Mouse (Mus musculus) heart, embryonic 15.5 days (tissue): ENCODE measurements around the gene Pfn1. TPM values are rescaled to one million over a fixed set of nuclear protein-coding genes. Genes with fewer than 3 reads are reported as not detected.

Experiments
- ATAC-seq: fragments of 200-750 bp; cut with Nextera tagmentation; replicated peaks from 2 replicates; pipeline ENCODE4 v1.8.0; 2017; ENCODE audit warnings: low read depth, moderate TSS enrichment; ENCODE audit not compliant: insufficient number of reproducible peaks, insufficient read depth, low FRiP score
- H3K27ac ChIP-seq: fragments of 300-500 bp; sonication (generic); 2 replicates; pipeline ENCODE4 v1.5.1; 2015; ENCODE audit warnings: mild to moderate bottlenecking, inconsistent platforms
- H3K27me3 ChIP-seq: fragments of 300-500 bp; sonication (generic); 2 replicates; pipeline ENCODE4 v1.6.1; 2015; ENCODE audit warnings: inconsistent platforms
- H3K36me3 ChIP-seq: fragments of 300-500 bp; sonication (generic); 2 replicates; pipeline ENCODE4 v1.6.1; 2015; ENCODE audit warnings: mild to moderate bottlenecking, inconsistent platforms
- H3K4me1 ChIP-seq: fragments of 300-500 bp; sonication (generic); replicated peaks from 2 replicates; pipeline ENCODE4 v1.6.1; 2015; ENCODE audit warnings: inconsistent platforms
- H3K4me2 ChIP-seq: fragments of 300-500 bp; sonication (generic); 2 replicates; pipeline ENCODE4 v1.6.1; 2015; ENCODE audit warnings: inconsistent platforms, mild to moderate bottlenecking, moderate library complexity
- H3K4me3 ChIP-seq: fragments of 300-500 bp; sonication (generic); 2 replicates; pipeline ENCODE4 v1.5.1; 2015; ENCODE audit warnings: mild to moderate bottlenecking, inconsistent platforms
- H3K9ac ChIP-seq: fragments of 300-500 bp; sonication (generic); 2 replicates; pipeline ENCODE4 v1.6.1; 2015; ENCODE audit warnings: mild to moderate bottlenecking, inconsistent platforms
- H3K9me3 ChIP-seq: fragments of 300-500 bp; sonication (generic); replicated peaks from 2 replicates; pipeline ENCODE4 v1.6.1; 2016; ENCODE audit warnings: inconsistent platforms
- WGBS: fragments of 180-500 bp; shearing (Covaris S2); methylation state at CpG from one replicate; pipeline ENCODE4 v1.1.7; 2015; ENCODE audit warnings: mixed read lengths; 5-methylcytosine and 5-hydroxymethylcytosine counted together
- polyA plus RNA-seq: library from polyadenylated mRNA; unstranded; fragments of >200 nt; fragmentation: Nextera tagmentation; extraction: Ambion mirVana; gene quantifications from 2 replicates; pipeline ENCODE4 v1.2.1, GENCODE M21; 2015

The Pfn1 gene
- polyA plus RNA-seq, 1 experiment from 2014 or later: 1,318 TPM

DNA sequence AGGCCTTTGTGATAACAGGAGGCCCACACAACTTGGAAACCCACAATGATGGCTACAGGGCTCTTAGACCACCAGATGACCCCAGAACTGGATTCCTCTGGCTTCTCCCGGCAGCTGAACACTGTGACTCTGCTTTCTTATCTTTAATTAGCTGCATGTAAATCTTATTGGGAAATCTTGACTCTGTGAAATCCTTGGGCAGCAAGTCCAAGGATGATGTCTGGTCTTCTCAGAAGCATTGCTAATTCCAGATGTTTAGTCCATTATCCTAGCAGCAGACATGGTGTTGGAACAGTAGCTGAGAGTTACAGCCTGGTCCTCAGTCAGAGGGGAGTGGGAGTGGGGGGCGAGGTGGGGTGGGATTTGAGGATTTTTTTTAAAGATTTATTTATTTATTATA is 26.0 kb downstream of the Pfn1 start:
- Histone ChIP-seq H3K9ac (no peak overlapping the region), H3K4me3 (no peak overlapping the region), H3K4me2 (no peak overlapping the region), H3K27me3 (no peaks in the 10 kb centered on the region), H3K36me3 (no peaks in the 10 kb centered on the region), H3K9me3 (no peaks in the 10 kb centered on the region), H3K4me1 (no peaks in the 10 kb centered on the region), H3K27ac (no peak overlapping the region)
- ATAC-seq: no peak
- WGBS: 55% methylated on average over 2 of the region's 2 CpGs

DNA sequence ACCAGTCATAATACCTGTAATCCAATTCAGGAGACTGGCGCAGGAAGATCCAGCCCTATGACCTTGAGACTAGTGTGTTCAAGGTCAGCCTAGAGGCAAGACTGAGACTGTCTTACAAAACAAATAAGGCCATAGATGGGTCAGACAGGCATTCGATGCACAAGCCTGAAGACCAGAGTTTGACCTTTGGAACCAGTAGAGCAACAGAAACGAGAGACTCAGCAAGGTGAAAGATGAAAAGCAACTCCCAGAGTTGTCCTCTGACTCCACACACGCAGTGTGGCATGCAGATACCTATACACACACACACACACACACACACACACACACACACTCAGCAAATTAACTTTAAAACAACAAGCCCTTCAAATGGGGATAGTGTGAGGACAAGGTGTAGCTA is 27.6 kb downstream of the Pfn1 start:
- WGBS: 70% methylated on average over 4 of the region's 4 CpGs
- Histone ChIP-seq H3K4me3 (no peak overlapping the region), H3K4me2 (no peak overlapping the region), H3K9ac (no peak overlapping the region), H3K27me3 (no peaks in the 10 kb centered on the region), H3K9me3 (no peaks in the 10 kb centered on the region), H3K27ac (no peak overlapping the region), H3K4me1 (peaks cover 3% of the 10 kb centered on the region; the same call in 1 of the 2 replicates), H3K36me3 (no peaks in the 10 kb centered on the region)
- no peak for ATAC-seq

DNA sequence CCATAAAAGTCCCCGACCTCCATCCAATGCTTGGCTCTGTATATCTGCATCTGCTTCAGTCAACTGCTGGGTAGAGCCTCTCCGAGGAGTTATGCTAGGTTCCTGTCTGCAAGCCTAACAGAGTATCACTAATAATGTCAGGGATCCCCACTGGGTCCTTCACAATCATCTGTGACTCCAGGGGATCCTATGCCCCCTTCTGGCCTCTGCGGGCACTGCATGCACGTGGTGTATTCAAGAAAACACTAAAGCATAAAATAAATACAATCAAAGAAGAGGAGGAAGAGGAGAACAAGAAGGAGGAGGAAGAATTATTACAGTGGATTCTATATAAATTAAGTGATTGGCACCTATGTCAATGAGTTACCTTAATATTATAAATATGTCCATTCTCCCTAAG is 29.0 kb downstream of the Pfn1 start:
- Histone ChIP-seq H3K9ac (no peak overlapping the region), H3K9me3 (no peaks in the 10 kb centered on the region), H3K27me3 (no peaks in the 10 kb centered on the region), H3K4me2 (no peak overlapping the region), H3K4me3 (no peak overlapping the region), H3K36me3 (no peaks in the 10 kb centered on the region), H3K4me1 (peaks cover 5% of the 10 kb centered on the region; the same call in 1 of the 2 replicates), H3K27ac (no peak overlapping the region)
- no peak for ATAC-seq
- 53% methylated on average over 4 of the region's 4 CpGs for WGBS

DNA sequence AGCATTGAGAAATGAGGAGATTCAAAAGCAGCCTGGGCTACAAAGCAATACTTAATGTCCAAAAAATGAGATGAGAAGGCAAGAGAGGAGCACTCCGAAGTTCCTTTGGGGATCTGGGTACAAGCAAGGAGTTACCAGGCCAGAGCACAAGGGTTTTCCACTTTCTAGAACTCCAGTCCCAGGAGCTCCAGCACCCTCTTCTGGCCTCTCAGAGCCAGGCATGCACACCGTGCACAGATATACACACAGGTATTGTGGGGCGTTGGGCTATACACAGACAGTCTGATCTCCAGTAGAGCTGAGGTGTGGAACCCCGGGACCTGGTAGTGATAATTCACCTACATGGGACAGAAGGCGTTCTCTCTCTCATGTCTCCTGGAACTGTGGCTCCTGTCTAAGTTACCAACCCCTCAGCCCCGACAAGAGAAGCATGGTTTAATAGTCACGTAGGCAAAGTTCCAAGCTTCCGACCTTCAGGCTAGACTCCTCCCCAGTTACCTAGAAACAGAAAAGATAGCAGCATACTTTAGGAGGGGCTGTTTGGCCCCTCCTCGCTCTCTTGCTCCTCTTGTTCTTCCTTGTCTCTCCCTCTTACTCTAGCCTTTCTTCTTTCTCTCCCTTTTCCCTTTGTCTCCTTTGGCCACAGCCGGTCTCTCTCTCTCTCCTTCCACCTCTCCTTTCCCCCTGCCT is 31.2 kb downstream of the Pfn1 start:
- Histone ChIP-seq H3K36me3 (no peaks in the 10 kb centered on the region), H3K4me3 (no peak overlapping the region), H3K4me2 (no peak overlapping the region), H3K9me3 (no peaks in the 10 kb centered on the region), H3K4me1 (peaks cover 5% of the 10 kb centered on the region; the same call in 1 of the 2 replicates), H3K27me3 (no peaks in the 10 kb centered on the region), H3K27ac (no peak overlapping the region), H3K9ac (no peak overlapping the region)
- WGBS: 63% methylated on average over 10 of the region's 10 CpGs
- ATAC-seq: no peak

DNA sequence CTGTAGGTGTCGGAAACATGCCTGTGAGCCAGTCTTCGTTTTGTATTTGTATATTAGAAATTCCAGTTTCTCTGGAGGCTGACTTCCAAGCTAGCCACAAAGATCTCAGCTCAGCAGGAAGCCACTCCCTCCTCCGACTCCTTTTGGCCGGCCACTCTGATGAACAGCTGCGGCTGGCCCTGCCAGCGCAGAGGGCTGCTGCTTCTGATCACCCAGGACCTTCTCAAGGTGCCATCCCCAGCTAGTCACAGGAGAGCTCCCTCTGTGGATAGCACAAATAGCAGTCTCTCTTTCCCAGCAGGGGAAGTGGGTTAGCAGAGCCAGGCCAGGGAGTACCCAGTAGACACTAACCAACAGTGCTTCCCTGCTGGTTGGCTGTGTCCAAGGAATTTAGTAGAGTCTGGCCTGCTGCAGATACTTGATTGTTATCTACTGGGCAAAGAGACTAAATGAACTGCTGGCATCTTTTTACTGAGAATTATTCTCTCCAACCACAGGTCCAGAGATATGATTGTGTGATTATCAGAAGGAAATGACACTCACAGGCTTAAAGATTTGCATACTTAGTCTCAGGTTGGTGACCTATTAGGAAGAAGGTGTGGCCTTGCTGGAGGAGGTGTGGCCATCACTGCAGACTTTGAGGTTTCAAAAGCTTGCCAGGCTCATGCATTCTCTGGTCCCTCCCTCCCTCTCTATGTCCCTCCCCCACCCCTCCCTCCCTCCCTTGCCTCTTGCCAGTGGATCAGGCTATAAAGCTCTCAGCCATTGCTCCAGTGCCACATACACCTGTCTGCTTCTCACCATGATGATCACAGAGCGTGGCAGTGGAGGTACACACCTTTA is 32.3 kb downstream of the Pfn1 start:
- WGBS: 39% methylated on average over 7 of the region's 7 CpGs

DNA sequence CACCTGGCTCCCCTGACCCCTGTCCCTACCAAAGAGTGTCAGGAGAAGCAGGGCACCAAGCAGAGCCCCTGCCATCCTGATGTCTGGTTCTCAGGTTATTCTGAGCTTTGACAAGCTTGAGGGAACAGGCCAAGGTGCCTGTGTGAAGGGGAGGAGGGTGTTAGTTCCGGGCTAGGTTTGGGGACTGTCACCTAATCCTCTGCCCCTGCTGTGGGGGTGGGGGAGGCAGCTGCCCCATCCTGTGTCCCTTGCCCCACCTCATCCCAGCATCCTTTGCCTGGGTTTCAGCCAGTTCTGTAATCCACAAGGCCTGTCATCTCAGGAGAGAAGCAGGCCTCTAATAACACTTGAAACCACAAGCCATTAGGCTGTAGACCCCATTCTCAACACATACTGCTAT is 35.3 kb downstream of the Pfn1 start, which contains the start of gene Chrne:
Gene Chrne, minus strand, starts transcription at position 116 of the 400 bp plus-strand sequence.
- H3K9ac ChIP-seq: no peak within 1 kb of the TSS
- H3K4me2 ChIP-seq: no peak within 1 kb of the TSS
- no peaks in the 10 kb centered on the region for H3K9me3 ChIP-seq
- H3K27me3 ChIP-seq: peaks cover 6% of the 10 kb centered on the region
- H3K4me3 ChIP-seq: no peak within 1 kb of the TSS
- H3K4me1 ChIP-seq: peaks cover 21% of the 10 kb centered on the region
- no peak within 1 kb of the TSS for H3K27ac ChIP-seq
- no peak for ATAC-seq
- H3K36me3 ChIP-seq: no peaks in the 10 kb centered on the region
- 27% methylated on average over 1 of the region's 1 CpGs for WGBS

More for the DNA sequence above, 32.3 kb downstream of the Pfn1 start:
- no peaks in the 10 kb centered on the region for H3K36me3 ChIP-seq
- 0 out of 2 replicates have a peak overlapping the region, but pooled peaks have one; percentile 21 for H3K27ac ChIP-seq
- H3K4me2 ChIP-seq: no peak overlapping the region
- peaks cover 5% of the 10 kb centered on the region; the same call in 1 of the 2 replicates for H3K4me1 ChIP-seq
- no peak overlapping the region for H3K4me3 ChIP-seq
- no peaks in the 10 kb centered on the region for H3K27me3 ChIP-seq
- H3K9me3 ChIP-seq: no peaks in the 10 kb centered on the region
- no peak overlapping the region for H3K9ac ChIP-seq
- no peak for ATAC-seq

- no peak for ATAC-seq
- peak within 1 kb of the TSS; percentile 91 for H3K4me2 ChIP-seq
Measured at GRCm38 (mm10) chr11:70615516-70616093, 38.8 kb downstream of the Pfn1 start, which contains the start of gene 4930544D05Rik. Gene 4930544D05Rik (plus strand): TSS chr11:70615848.

DNA sequence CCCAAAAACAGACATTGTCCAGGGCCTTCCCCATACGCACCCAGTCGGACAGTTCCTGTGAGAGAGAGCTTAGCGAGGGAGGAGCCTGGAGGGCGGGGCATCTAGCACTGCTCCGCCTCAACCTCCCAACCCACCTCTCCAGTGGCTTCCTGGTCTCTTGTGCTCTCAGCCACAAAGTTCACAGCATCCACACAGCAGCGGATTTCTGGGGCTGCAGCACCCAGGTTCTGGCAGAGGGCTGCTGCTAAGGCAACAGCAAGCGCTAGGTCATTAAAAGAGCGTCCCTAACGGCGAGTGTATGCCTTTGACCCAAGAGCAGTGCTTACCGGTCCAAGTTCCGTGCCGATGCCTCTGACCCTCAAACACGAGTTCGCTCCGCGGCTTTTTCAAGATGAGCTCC is 39.4 kb downstream of the Pfn1 start:
- peak; percentile 81 for ATAC-seq
- WGBS: under 1% methylated on average over 17 of the region's 17 CpGs
- H3K27me3 ChIP-seq: peaks cover 6% of the 10 kb centered on the region

More at GRCm38 (mm10) chr11:70615516-70616093, 38.8 kb downstream of the Pfn1 start, which contains the start of gene 4930544D05Rik:
- peaks cover 26% of the 10 kb centered on the region for H3K36me3 ChIP-seq
- H3K9me3 ChIP-seq: no peaks in the 10 kb centered on the region
- WGBS: 9% methylated on average over 21 of the region's 21 CpGs
- H3K4me1 ChIP-seq: peaks cover 16% of the 10 kb centered on the region
- peak within 1 kb of the TSS; percentile 71 for H3K27ac ChIP-seq
- H3K27me3 ChIP-seq: peaks cover 6% of the 10 kb centered on the region
- peak within 1 kb of the TSS; percentile 54 for H3K9ac ChIP-seq
- H3K4me3 ChIP-seq: peak within 1 kb of the TSS; percentile 53

GRCm38 (mm10) chr11:70612505-70612904 is 41.9 kb downstream of the Pfn1 start:
- Histone ChIP-seq H3K9me3 (no peaks in the 10 kb centered on the region), H3K4me2 (no peak overlapping the region), H3K27ac (no peak overlapping the region), H3K4me3 (no peak overlapping the region), H3K36me3 (peaks cover 55% of the 10 kb centered on the region), H3K27me3 (peaks cover 6% of the 10 kb centered on the region), H3K4me1 (peaks cover 16% of the 10 kb centered on the region), H3K9ac (no peak overlapping the region)
- no peak for ATAC-seq
- WGBS: 71% methylated on average over 7 of the region's 7 CpGs

More for the DNA sequence above, 39.4 kb downstream of the Pfn1 start:
- Histone ChIP-seq H3K4me3 (peak overlapping the region; percentile 53), H3K9me3 (no peaks in the 10 kb centered on the region), H3K36me3 (peaks cover 30% of the 10 kb centered on the region), H3K9ac (peak overlapping the region; percentile 54), H3K4me1 (peaks cover 16% of the 10 kb centered on the region), H3K27ac (peak overlapping the region; percentile 71), H3K4me2 (peak overlapping the region; percentile 91)

GRCm38 (mm10) chr11:70610752-70611151 is 43.7 kb downstream of the Pfn1 start:
- no peak overlapping the region for H3K4me2 ChIP-seq
- no peak overlapping the region for H3K4me3 ChIP-seq
- H3K27me3 ChIP-seq: no peaks in the 10 kb centered on the region
- WGBS: 89% methylated on average over 4 of the region's 4 CpGs
- H3K9me3 ChIP-seq: no peaks in the 10 kb centered on the region
- peaks cover 69% of the 10 kb centered on the region for H3K36me3 ChIP-seq
- H3K27ac ChIP-seq: no peak overlapping the region
- H3K9ac ChIP-seq: no peak overlapping the region
- ATAC-seq: no peak
- H3K4me1 ChIP-seq: peaks cover 15% of the 10 kb centered on the region
